Mouse (Mus musculus) C2C12 (cell line): Measurements from ENCODE around the gene Lst1.

Experiments
- CEBPB ChIP-seq: IDR thresholded peaks from one replicate; pipeline ENCODE4 v1.6.1; 2011; ENCODE audit warnings: low read depth, mild to moderate bottlenecking, control low read depth, moderate library complexity
- CTCF ChIP-seq: IDR thresholded peaks from one replicate; pipeline ENCODE4 v1.5.1; 2011; ENCODE audit not compliant: control insufficient read depth, insufficient read depth, insufficient read length
- FOSL1 ChIP-seq: IDR thresholded peaks from one replicate; pipeline ENCODE4 v1.8.0; 2011; ENCODE audit warnings: mild to moderate bottlenecking, low read length; ENCODE audit not compliant: poor library complexity, insufficient read depth, severe bottlenecking
- MAX ChIP-seq: IDR thresholded peaks from one replicate; pipeline ENCODE4 v1.6.1; 2011; ENCODE audit warnings: mild to moderate bottlenecking, control low read depth
- MYOD1 ChIP-seq: IDR thresholded peaks from one replicate; pipeline ENCODE4 v1.6.1; 2011; ENCODE audit warnings: low read depth; ENCODE audit not compliant: control insufficient read depth, insufficient read length
- USF1 ChIP-seq: IDR thresholded peaks from one replicate; pipeline ENCODE4 v1.6.1; 2011; ENCODE audit warnings: low read depth, mild to moderate bottlenecking, control low read depth, moderate library complexity

- no peak for TF ChIP-seq CTCF
- no peak for TF ChIP-seq USF1
- TF ChIP-seq MAX = no peak
- TF ChIP-seq CEBPB = no peak
- TF ChIP-seq MYOD1 = no peak
- no peak for TF ChIP-seq FOSL1
These were observed 32.8 kb downstream of the Lst1 start for GRCm38 (mm10) chr17:35155451-35155850.
